Mouse (Mus musculus): ENCODE measurements around the gene Cpne7. TPM values are rescaled to one million over a fixed set of nuclear protein-coding genes. Genes with fewer than 3 reads are reported as not detected.
A peak's percentile ranks its signal among the peaks of the same experiment; 100 is the strongest.
"Not testable (repeated sequence)": the region's sequence is repeated elsewhere in the genome, so short reads cannot be mapped to it uniquely, and the experiment has no call there.

Cpne7 gene
- total and polyA plus RNA-seq, 3 experiments = 3.5 to 4.5 TPM; not detected in 1

GRCm38 (mm10) chr8:123101735-123102685, 15.2 kb upstream of the Cpne7 start, which contains the start of gene Rpl13 (continued):
- TF ChIP-seq KAT2A (conservative IDR thresholded peaks at IDR 0.05; ENCODE audit: low read depth, low read length) = peak; percentile 80
- TF ChIP-seq RAD21 (IDR thresholded peaks at IDR 0.05; ENCODE audit: low read depth, low read length) = no peak
- TF ChIP-seq ETS1 (IDR thresholded peaks at IDR 0.05; ENCODE audit: low read depth, low read length) = peak; percentile 16; the same call in 1 of the 2 replicates
- peak; percentile 87 for TF ChIP-seq TCF12 (IDR thresholded peaks at IDR 0.05; ENCODE audit: low read depth, low read length)
- peak; percentile 98 for TF ChIP-seq NELFE (IDR thresholded peaks at IDR 0.05; ENCODE audit: low read depth, low read length)
- TF ChIP-seq ZMIZ1 (IDR thresholded peaks at IDR 0.05; ENCODE audit: low read depth, low read length) = peak; percentile 94
- TF ChIP-seq ELF1 (IDR thresholded peaks at IDR 0.05; ENCODE audit: low read depth, low read length) = peak; percentile 37; the same call in 1 of the 2 replicates
- TF ChIP-seq POLR2A (IDR thresholded peaks at IDR 0.05; ENCODE audit: control insufficient read depth in 1 of 2, insufficient read depth in 1 of 2, low read depth in 1 of 2, low read length in 2 of 2, poor library complexity in 1 of 2) = peak; percentile 93 to 98
- no peak for TF ChIP-seq NRF1 (IDR thresholded peaks at IDR 0.05; ENCODE audit: insufficient read depth, low read depth, low read length, poor library complexity, severe bottlenecking)
- TF ChIP-seq RCOR1 (IDR thresholded peaks at IDR 0.05; ENCODE audit: low read depth, low read length) = no peak
- no peak for TF ChIP-seq UBTF (IDR thresholded peaks at IDR 0.05; ENCODE audit: borderline replicate concordance, insufficient read depth, low read depth, low read length)
- no peak; the same call in 1 of the 2 replicates for TF ChIP-seq E2F4 (IDR thresholded peaks at IDR 0.05; ENCODE audit: borderline replicate concordance, low read depth, low read length)
- TF ChIP-seq MEF2A (IDR thresholded peaks at IDR 0.05; ENCODE audit: extremely low read depth, insufficient replicate concordance, low read depth, low read length, poor library complexity, severe bottlenecking) = no peak
- TF ChIP-seq POLR2AphosphoS2 (IDR thresholded peaks at IDR 0.05; ENCODE audit: low read length) = peak; percentile 99
- peak; percentile 96 for TF ChIP-seq CHD1 (IDR thresholded peaks at IDR 0.05; ENCODE audit: low read depth, low read length)
- no peak for TF ChIP-seq ZC3H11A (IDR thresholded peaks at IDR 0.05; ENCODE audit: low read depth, low read length)

GRCm38 (mm10) chr8:123102855-123103254, 14.3 kb upstream of the Cpne7 start:
- H3K4me3 ChIP-seq (ENCODE audit: control insufficient read depth in 1 of 2, insufficient read depth in 1 of 2, low read depth in 2 of 2, low read length in 2 of 2) = peak overlapping the region; percentile 74 to 81
- peak overlapping the region; percentile 72 for H3K27ac ChIP-seq (ENCODE audit: control insufficient read depth, low read depth, low read length)
- H3K4me1 ChIP-seq (ENCODE audit: control insufficient read depth in 1 of 2, insufficient read depth in 2 of 2, low read length in 2 of 2) = not testable (repeated sequence)

More at GRCm38 (mm10) chr8:123102855-123103254, 14.3 kb upstream of the Cpne7 start:
- DNase-seq (ENCODE audit: low read depth, low spot score) = peak; percentile 40
- H3K9me3 ChIP-seq (replicated peaks; ENCODE audit: insufficient read depth, low read length); H3K27me3 ChIP-seq (ENCODE audit: control insufficient read depth in 1 of 2, insufficient read depth in 2 of 2, low read length in 2 of 2): not testable (repeated sequence)
- H3K36me3 ChIP-seq (ENCODE audit: control insufficient read depth in 1 of 2, insufficient read depth in 2 of 2, low read length in 2 of 2) = peaks cover 13 to 15% of the 10 kb centered on the region in 2 experiments
- peak overlapping the region; percentile 92 for H3K9ac ChIP-seq (ENCODE audit: control insufficient read depth, low read depth, low read length, poor library complexity, severe bottlenecking)
- peaks cover 26% of the 10 kb centered on the region for H3K79me2 ChIP-seq (ENCODE audit: control insufficient read depth, insufficient read depth, low read length, poor library complexity)
